Mouse (Mus musculus) bone marrow macrophage, adult 2 months (primary cell): ENCODE measurements around the gene Atox1. TPM values are rescaled to one million over a fixed set of nuclear protein-coding genes. Genes with fewer than 3 reads are reported as not detected.

ENCODE experiments used
- H3K27ac ChIP-seq: 2 replicates; pipeline ENCODE4 v1.5.1; 2012; ENCODE audit warnings: low read depth, low read length; ENCODE audit not compliant: insufficient read depth
- H3K4me1 ChIP-seq: 2 replicates; pipeline ENCODE4 v1.6.1; 2012; ENCODE audit warnings: low read length; ENCODE audit not compliant: control insufficient read depth, insufficient read depth
- H3K4me3 ChIP-seq: 2 replicates; pipeline ENCODE4 v1.5.1; 2012; ENCODE audit warnings: mild to moderate bottlenecking, low read length, moderate library complexity; ENCODE audit not compliant: insufficient read depth
- CTCF ChIP-seq: IDR thresholded peaks from 2 replicates; pipeline ENCODE4 v1.5.1; 2012; ENCODE audit warnings: low read depth, mild to moderate bottlenecking, low read length, moderate library complexity
- POLR2A ChIP-seq: IDR thresholded peaks from 2 replicates; pipeline ENCODE4 v1.6.1; 2012; ENCODE audit warnings: mild to moderate bottlenecking, low read depth, low read length, borderline replicate concordance
- polyA plus RNA-seq: library from polyadenylated mRNA; stranded (reverse); fragments of >200 nt; gene quantifications from 2 replicates; pipeline ENCODE4 v1.2.4, GENCODE M21; 2012; ENCODE audit not compliant: missing spikeins, insufficient read depth, insufficient read length

The Atox1 gene
- polyA plus RNA-seq, result 363 and 383 TPM in 2 replicates

DNA sequence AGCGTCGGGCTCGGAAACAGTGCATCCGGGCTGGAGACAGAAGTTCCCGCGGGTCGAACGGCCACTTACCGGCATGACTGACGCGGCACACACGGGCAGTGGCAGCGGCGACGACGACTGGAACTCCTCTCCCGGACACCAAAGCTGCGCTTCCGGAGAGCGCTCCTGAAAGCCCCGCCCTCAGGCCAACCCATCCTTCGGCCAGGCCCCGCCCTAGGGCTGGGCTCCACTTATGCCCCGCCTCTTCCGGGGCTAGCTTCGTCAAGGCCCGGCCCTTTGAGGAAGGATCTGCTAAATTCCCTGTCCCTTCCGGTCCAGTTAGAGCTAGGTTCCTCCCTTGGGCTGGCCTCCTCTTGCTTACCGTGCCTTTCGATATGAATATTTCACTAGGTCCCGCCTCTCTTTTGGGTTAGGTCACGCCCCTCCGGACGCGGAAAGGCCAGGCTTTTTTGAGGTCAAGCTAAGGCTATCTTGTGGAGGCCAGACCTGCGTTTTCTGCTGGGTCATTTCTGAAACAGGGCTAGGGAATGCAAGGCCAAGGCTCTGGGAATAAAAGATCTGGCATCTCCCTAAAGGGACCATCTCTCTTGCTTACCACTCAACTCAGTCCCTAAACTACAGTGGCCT, at the start of gene Atox1:
Gene Atox1, minus strand, starts transcription at position 221 of the 627 bp plus-strand sequence.
- Histone ChIP-seq H3K27ac (peak within 1 kb of the TSS; percentile 69), H3K4me1 (peaks cover 42% of the 10 kb centered on the region)
- TF ChIP-seq CTCF, result no peak
- TF ChIP-seq POLR2A, result peak; percentile 89

DNA sequence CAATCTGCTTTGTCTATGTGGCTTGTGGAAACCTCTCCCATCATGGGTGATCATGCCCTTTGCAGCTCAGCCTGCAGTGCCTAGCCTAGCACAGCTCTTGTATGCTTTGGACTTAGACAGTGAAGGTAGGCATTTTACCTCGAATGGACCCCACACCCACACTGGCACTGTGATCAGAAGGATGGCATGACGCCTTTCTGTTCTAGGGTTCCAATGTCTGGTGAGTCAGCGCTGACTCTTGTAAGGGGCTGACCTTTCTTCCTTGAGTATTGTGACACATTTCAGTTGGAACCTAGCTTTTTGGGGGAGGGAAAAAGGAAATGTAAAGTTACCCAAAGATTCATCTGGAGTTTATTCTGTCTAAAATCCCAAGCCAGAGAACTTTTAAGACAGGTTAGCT, 44.4 kb upstream of the Atox1 start:
- H3K4me1 ChIP-seq, result peaks cover 35% of the 10 kb centered on the region
- H3K27ac ChIP-seq, result no peak overlapping the region
- no peak for TF ChIP-seq POLR2A
- no peak for TF ChIP-seq CTCF
- no peak overlapping the region for H3K4me3 ChIP-seq

More for the DNA sequence above, at the start of gene Atox1:
- peak within 1 kb of the TSS; percentile 83 for H3K4me3 ChIP-seq

DNA sequence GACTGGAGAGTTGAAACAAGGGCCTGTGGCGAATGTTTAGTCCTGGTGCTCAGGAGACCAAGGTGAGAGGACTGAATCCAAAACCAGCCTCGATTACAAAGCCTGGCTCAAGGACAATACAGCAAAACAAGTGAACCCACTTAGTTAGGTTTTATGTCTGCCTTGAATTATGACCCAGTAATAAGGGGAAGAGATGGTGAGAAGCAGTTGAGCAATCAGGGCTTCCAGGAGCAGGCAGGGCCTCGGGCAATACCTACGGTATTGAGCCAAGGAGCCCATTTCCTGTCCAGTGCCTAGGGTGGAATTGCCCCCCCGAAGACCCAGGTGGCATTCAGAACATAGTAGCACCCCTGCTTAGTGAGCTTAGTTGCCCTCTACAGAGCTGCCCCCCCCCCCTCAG, 41.8 kb upstream of the Atox1 start:
- Histone ChIP-seq H3K4me1 (peaks cover 35% of the 10 kb centered on the region), H3K4me3 (no peak overlapping the region), H3K27ac (no peak overlapping the region)
- no peak for TF ChIP-seq POLR2A
- TF ChIP-seq CTCF, result no peak

DNA sequence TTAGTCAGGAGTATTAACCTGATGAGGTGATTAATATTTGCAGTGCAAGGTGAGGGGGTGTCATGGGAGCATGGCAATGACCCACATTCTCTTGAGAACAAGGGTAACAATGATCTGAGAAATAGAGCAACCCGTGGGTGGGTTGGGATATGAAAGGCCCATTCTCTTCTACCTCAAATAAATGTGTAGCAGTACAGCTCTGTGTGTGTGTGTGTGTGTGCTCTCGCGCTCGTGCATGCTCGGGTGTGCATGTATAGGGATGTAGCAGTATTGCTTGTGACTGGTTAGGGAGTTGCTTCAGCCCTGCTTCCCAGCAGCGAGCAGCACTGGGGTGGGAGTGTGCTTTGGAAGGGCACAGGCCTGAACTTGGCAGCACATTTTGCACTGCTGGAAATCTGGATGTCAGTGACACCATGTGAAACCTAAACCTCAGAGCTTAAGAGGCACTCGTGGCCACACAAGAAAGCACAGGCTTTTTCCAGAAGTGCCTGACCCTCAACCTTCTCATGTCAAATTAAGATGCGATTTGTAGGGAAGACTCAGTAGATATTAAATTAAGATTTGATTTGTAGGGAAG, 41.0 kb upstream of the Atox1 start:
- TF ChIP-seq CTCF (no peak), POLR2A (no peak)
- H3K4me1 ChIP-seq, result peaks cover 35% of the 10 kb centered on the region
- H3K27ac ChIP-seq, result no peak overlapping the region
- no peak overlapping the region for H3K4me3 ChIP-seq

DNA sequence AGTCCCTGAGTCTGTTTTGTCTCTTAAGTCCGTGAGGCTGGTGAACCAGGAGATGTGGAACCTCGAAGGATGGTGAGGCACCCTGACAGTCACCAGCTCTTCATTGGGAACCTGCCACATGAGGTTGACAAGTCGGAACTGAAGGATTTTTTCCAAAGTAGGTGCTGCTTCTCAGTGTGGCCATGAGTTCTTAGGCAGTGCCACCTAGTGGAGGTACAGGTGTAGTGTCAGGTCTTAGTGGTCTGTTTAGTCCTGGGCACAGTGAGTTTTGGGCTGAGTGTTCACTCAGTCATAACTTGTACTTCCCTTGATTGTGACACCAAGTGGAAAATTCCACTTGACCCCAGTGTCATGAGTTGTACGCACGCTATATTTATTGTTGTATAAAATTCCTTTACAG, 36.8 kb upstream of the Atox1 start:
- no peak overlapping the region for H3K27ac ChIP-seq
- no peak overlapping the region for H3K4me3 ChIP-seq
- TF ChIP-seq POLR2A (no peak), CTCF (peak; percentile 52; the same call in 1 of the 2 replicates)
- peaks cover 11% of the 10 kb centered on the region for H3K4me1 ChIP-seq

DNA sequence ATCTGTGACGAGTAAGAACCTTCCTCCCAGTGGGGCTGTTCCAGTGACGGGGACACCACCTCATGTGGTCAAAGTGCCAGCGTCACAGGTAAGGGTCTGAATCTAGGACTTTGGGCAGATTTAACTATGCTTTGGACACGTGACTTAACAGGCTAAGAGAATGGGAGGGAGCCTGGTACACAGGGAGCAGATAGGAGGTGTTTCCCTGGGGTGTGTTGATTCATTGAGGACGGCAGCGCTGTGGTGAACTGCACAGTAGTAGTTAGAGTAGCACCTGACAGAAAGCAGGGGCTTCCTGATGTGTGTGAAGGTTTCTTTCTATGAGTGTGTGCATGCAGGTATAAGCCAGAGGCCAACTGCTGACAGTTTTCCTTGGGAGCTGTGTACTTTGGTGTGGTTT, 35.1 kb upstream of the Atox1 start:
- H3K4me3 ChIP-seq, result no peak overlapping the region
- H3K4me1 ChIP-seq, result 0 out of 2 replicates have a peak, but pooled peaks cover 1% of the 10 kb centered on the region
- H3K27ac ChIP-seq, result no peak overlapping the region
- TF ChIP-seq POLR2A, result no peak
- TF ChIP-seq CTCF, result no peak

DNA sequence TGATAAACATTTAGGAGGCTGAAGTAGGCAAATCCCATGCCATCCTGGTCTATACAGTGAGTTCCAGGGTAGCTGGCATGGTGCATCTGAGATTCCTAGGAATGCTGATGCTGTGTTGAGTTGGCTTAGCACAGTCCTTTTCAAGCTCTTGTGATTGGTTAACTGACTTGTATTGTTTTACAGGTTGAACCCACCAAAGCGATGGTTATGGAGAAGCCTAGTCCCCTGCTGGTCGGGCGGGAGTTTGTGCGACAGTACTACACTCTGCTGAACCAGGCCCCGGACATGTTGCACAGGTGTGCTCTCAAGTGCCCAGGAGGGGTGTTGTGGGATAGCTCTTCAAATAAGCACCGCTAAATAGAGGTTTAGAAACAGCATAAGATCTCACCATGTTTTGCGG, 24.4 kb upstream of the Atox1 start:
- Histone ChIP-seq H3K4me1 (no peaks in the 10 kb centered on the region), H3K4me3 (no peak overlapping the region), H3K27ac (no peak overlapping the region)
- TF ChIP-seq CTCF (no peak), POLR2A (no peak)

DNA sequence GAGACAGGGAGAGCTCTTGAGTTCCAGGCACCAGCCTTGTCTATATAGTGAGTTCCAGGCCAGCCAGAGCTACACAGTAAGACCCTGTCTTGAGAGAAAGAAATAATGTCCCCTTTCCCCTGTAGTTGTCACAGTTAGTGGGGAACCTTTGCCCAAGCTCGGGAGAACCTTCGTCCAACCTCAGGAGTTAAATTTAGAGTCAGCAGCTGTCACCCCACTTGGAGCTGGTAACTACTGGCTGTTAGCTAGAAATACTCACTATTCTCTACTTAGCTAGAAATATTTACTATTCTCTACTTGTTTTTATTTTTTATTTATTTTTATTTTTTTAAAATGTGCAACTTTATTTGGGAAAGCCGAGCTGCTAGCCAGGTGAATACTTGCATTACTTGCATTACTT, 12.2 kb upstream of the Atox1 start:
- H3K4me3 ChIP-seq, result peak overlapping the region; percentile 12; the same call in 1 of the 2 replicates

DNA sequence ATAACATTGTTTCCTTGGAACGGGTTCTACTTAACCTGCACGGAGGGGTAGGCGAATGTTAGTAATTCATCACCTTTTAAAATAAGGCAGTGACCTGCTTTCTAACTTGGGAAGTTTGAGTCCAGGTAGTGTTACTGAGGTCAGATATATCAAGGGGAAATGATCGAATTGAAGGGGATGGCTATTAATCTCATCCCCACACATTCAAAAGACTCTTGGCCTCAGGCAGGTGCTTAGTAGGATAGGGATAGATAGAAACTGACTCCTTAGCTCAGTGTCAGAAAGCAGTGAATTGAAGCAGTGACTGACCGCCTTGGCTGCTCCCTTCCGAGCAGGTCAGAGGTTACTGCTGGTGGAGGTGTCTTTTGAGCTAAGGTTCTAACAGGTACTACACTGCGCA, 10.4 kb upstream of the Atox1 start:
- peaks cover 24% of the 10 kb centered on the region for H3K4me1 ChIP-seq
- peak overlapping the region; percentile 97 for H3K4me3 ChIP-seq
- no peak overlapping the region for H3K27ac ChIP-seq
- TF ChIP-seq CTCF (no peak), POLR2A (no peak)

More for the DNA sequence above, 12.2 kb upstream of the Atox1 start:
- TF ChIP-seq CTCF (no peak), POLR2A (no peak)
- H3K4me1 ChIP-seq, result peaks cover 22% of the 10 kb centered on the region
- H3K27ac ChIP-seq, result no peak overlapping the region

DNA sequence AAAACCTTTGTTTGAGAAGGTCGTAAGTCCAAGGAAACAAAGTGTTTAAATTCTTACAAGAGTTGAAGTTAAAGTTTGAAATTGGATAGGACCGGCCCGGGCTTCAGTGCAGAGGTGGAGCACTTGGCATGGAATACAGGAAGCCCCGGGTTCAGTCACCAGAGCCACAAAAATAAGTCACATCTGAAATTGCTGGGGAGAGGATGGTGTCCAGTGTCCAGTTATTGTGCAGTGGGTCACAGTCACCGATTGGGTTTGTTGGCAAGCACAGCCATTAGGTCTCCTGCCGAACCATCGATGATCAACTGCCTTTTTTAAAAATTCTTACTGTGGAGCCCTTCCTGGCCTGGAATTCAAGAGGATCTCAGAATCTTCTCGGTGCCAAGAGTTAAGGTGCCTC, 9.7 kb upstream of the Atox1 start:
- 0 out of 2 replicates have a peak overlapping the region, but pooled peaks have one; percentile 7 for H3K27ac ChIP-seq
- H3K4me3 ChIP-seq, result peak overlapping the region; percentile 97
- TF ChIP-seq POLR2A (no peak), CTCF (no peak)
- peaks cover 24% of the 10 kb centered on the region for H3K4me1 ChIP-seq
